Mouse (Mus musculus) liver, embryonic 15.5 days (tissue): ENCODE results near the gene Hsdl2. TPM values are rescaled to one million over a fixed set of nuclear protein-coding genes. Genes with fewer than 3 reads are reported as not detected.

Experiments used
- ATAC-seq: fragments of 200-750 bp; cut with Nextera tagmentation; 2 replicates; pipeline ENCODE4 v1.8.0; 2017; ENCODE audit warnings: moderate number of reproducible peaks, mild to moderate bottlenecking, moderate library complexity; ENCODE audit not compliant: insufficient read depth
- H3K27ac ChIP-seq: fragments of 300-500 bp; sonication (generic); replicated peaks from 2 replicates; pipeline ENCODE4 v1.5.1; 2015; ENCODE audit warnings: mild to moderate bottlenecking, inconsistent platforms
- H3K27me3 ChIP-seq: fragments of 300-500 bp; sonication (generic); 2 replicates; pipeline ENCODE4 v1.6.1; 2015; ENCODE audit warnings: mild to moderate bottlenecking, inconsistent platforms
- H3K36me3 ChIP-seq: fragments of 300-500 bp; sonication (generic); replicated peaks from 2 replicates; pipeline ENCODE4 v1.6.1; 2015; ENCODE audit warnings: moderate library complexity, mild to moderate bottlenecking, inconsistent platforms
- H3K4me1 ChIP-seq: fragments of 300-500 bp; sonication (generic); replicated peaks from 2 replicates; pipeline ENCODE4 v1.6.1; 2015; ENCODE audit warnings: inconsistent platforms
- H3K4me2 ChIP-seq: fragments of 300-500 bp; sonication (generic); 2 replicates; pipeline ENCODE4 v1.6.1; 2015; ENCODE audit warnings: moderate library complexity, mild to moderate bottlenecking, inconsistent platforms
- H3K4me3 ChIP-seq: fragments of 300-500 bp; sonication (generic); replicated peaks from 2 replicates; pipeline ENCODE4 v1.5.1; 2015; ENCODE audit warnings: mild to moderate bottlenecking, inconsistent platforms
- H3K9ac ChIP-seq: fragments of 300-500 bp; sonication (generic); 2 replicates; pipeline ENCODE4 v1.6.1; 2015; ENCODE audit warnings: moderate library complexity, mild to moderate bottlenecking, inconsistent platforms
- H3K9me3 ChIP-seq: fragments of 300-500 bp; sonication (generic); replicated peaks from 2 replicates; pipeline ENCODE4 v1.6.1; 2016; ENCODE audit warnings: inconsistent platforms
- WGBS: fragments of 180-500 bp; shearing (Covaris S2); methylation state at CpG from one replicate; pipeline ENCODE4 v1.1.7; 2015; ENCODE audit warnings: mixed read lengths; ENCODE audit not compliant: insufficient replicate concordance; 5-methylcytosine and 5-hydroxymethylcytosine counted together
- polyA plus RNA-seq: library from polyadenylated mRNA; unstranded; fragments of >200 nt; fragmentation: Nextera tagmentation; extraction: Ambion mirVana; gene quantifications from 2 replicates; pipeline ENCODE4 v1.2.1, GENCODE M21; 2015

Gene Hsdl2
- polyA plus RNA-seq, 1 experiment from 2014 or later = 19.6 TPM

GRCm38 (mm10) chr4:59594614-59595013, 13.3 kb downstream of the Hsdl2 start:
- no peak overlapping the region for H3K4me3 ChIP-seq
- no peak overlapping the region for H3K4me2 ChIP-seq
- H3K9me3 ChIP-seq = no peaks in the 10 kb centered on the region
- H3K4me1 ChIP-seq = 0 out of 2 replicates have a peak, but pooled peaks cover 3% of the 10 kb centered on the region
- H3K36me3 ChIP-seq = no peaks in the 10 kb centered on the region
- no peak overlapping the region for H3K9ac ChIP-seq
- no peaks in the 10 kb centered on the region for H3K27me3 ChIP-seq
- no peak overlapping the region for H3K27ac ChIP-seq
- WGBS = 52% methylated on average over 2 of the region's 2 CpGs
- ATAC-seq = no peak

- Histone ChIP-seq H3K27me3 (no peaks in the 10 kb centered on the region), H3K27ac (no peak overlapping the region), H3K9me3 (no peaks in the 10 kb centered on the region), H3K4me2 (no peak overlapping the region), H3K4me1 (no peaks in the 10 kb centered on the region), H3K36me3 (no peaks in the 10 kb centered on the region), H3K4me3 (no peak overlapping the region), H3K9ac (no peak overlapping the region)
- WGBS = 72% methylated on average over 2 of the region's 2 CpGs
- no peak for ATAC-seq
Measured at GRCm38 (mm10) chr4:59596556-59596955, 15.2 kb downstream of the Hsdl2 start.

- WGBS = 85% methylated on average over 4 of the region's 4 CpGs
- no peaks in the 10 kb centered on the region for H3K36me3 ChIP-seq
- no peaks in the 10 kb centered on the region for H3K27me3 ChIP-seq
- H3K4me2 ChIP-seq = no peak overlapping the region
- ATAC-seq = no peak
- peaks cover 13% of the 10 kb centered on the region for H3K4me1 ChIP-seq
- H3K27ac ChIP-seq = no peak overlapping the region
- H3K9me3 ChIP-seq = no peaks in the 10 kb centered on the region
- no peak overlapping the region for H3K4me3 ChIP-seq
- no peak overlapping the region for H3K9ac ChIP-seq
Measured at GRCm38 (mm10) chr4:59602704-59603103, 21.3 kb downstream of the Hsdl2 start.

- ATAC-seq = no peak
- WGBS = 41% methylated on average over 3 of the region's 3 CpGs
- H3K27me3 ChIP-seq = no peaks in the 10 kb centered on the region
Measured at GRCm38 (mm10) chr4:59604892-59605291, 23.5 kb downstream of the Hsdl2 start.

GRCm38 (mm10) chr4:59605501-59605900, 24.1 kb downstream of the Hsdl2 start:
- ATAC-seq = no peak
- no peaks in the 10 kb centered on the region for H3K27me3 ChIP-seq
- H3K4me1 ChIP-seq = peaks cover 13% of the 10 kb centered on the region
- H3K27ac ChIP-seq = no peak overlapping the region
- H3K4me3 ChIP-seq = no peak overlapping the region
- no peak overlapping the region for H3K9ac ChIP-seq
- H3K4me2 ChIP-seq = no peak overlapping the region
- WGBS = 86% methylated on average over 3 of the region's 3 CpGs
- no peaks in the 10 kb centered on the region for H3K9me3 ChIP-seq
- 0 out of 2 replicates have a peak, but pooled peaks cover 1% of the 10 kb centered on the region for H3K36me3 ChIP-seq

More at GRCm38 (mm10) chr4:59604892-59605291, 23.5 kb downstream of the Hsdl2 start:
- no peak overlapping the region for H3K4me3 ChIP-seq
- H3K4me2 ChIP-seq = no peak overlapping the region
- H3K27ac ChIP-seq = no peak overlapping the region
- H3K4me1 ChIP-seq = peaks cover 13% of the 10 kb centered on the region
- no peak overlapping the region for H3K9ac ChIP-seq
- H3K36me3 ChIP-seq = no peaks in the 10 kb centered on the region
- no peaks in the 10 kb centered on the region for H3K9me3 ChIP-seq

- H3K36me3 ChIP-seq = peaks cover 11% of the 10 kb centered on the region; the same call in 1 of the 2 replicates
Measured at GRCm38 (mm10) chr4:59610411-59610810, 29.0 kb downstream of the Hsdl2 start.

GRCm38 (mm10) chr4:59614986-59615385, 33.6 kb downstream of the Hsdl2 start:
- Histone ChIP-seq H3K4me2 (no peak overlapping the region), H3K4me3 (no peak overlapping the region), H3K27ac (no peak overlapping the region), H3K36me3 (peaks cover 13% of the 10 kb centered on the region; the same call in 1 of the 2 replicates), H3K9me3 (no peaks in the 10 kb centered on the region), H3K9ac (no peak overlapping the region), H3K27me3 (no peaks in the 10 kb centered on the region), H3K4me1 (no peaks in the 10 kb centered on the region)
- no peak for ATAC-seq
- WGBS = 0% methylated on average over 1 of the region's 1 CpGs

More at GRCm38 (mm10) chr4:59610411-59610810, 29.0 kb downstream of the Hsdl2 start:
- ATAC-seq = no peak
- Histone ChIP-seq H3K4me3 (no peak overlapping the region), H3K9ac (no peak overlapping the region), H3K4me2 (no peak overlapping the region), H3K9me3 (no peaks in the 10 kb centered on the region), H3K27me3 (no peaks in the 10 kb centered on the region), H3K4me1 (peaks cover 5% of the 10 kb centered on the region), H3K27ac (no peak overlapping the region)
- WGBS = 35% methylated on average over 3 of the region's 3 CpGs

GRCm38 (mm10) chr4:59619611-59620245, 38.4 kb downstream of the Hsdl2 start:
- H3K9me3 ChIP-seq = no peaks in the 10 kb centered on the region
- H3K27ac ChIP-seq = no peak overlapping the region
- H3K36me3 ChIP-seq = peaks cover 3% of the 10 kb centered on the region; the same call in 1 of the 2 replicates
- H3K27me3 ChIP-seq = no peaks in the 10 kb centered on the region
- no peak overlapping the region for H3K4me2 ChIP-seq
- 76% methylated on average over 5 of the region's 5 CpGs for WGBS
- no peak for ATAC-seq
- H3K9ac ChIP-seq = no peak overlapping the region
- no peak overlapping the region for H3K4me3 ChIP-seq
- 0 out of 2 replicates have a peak, but pooled peaks cover 2% of the 10 kb centered on the region for H3K4me1 ChIP-seq

GRCm38 (mm10) chr4:59625676-59625997, 44.3 kb downstream of the Hsdl2 start:
- peak overlapping the region; percentile 99 for H3K4me3 ChIP-seq
- H3K36me3 ChIP-seq = no peaks in the 10 kb centered on the region
- H3K9ac ChIP-seq = peak overlapping the region; percentile 91
- peak overlapping the region; percentile 83 for H3K27ac ChIP-seq
- peak; percentile 65 for ATAC-seq
- peaks cover 38% of the 10 kb centered on the region for H3K4me1 ChIP-seq
- H3K27me3 ChIP-seq = no peaks in the 10 kb centered on the region
- 2% methylated on average over 18 of the region's 18 CpGs for whole genome bisulfite sequencing
- no peaks in the 10 kb centered on the region for H3K9me3 ChIP-seq
- H3K4me2 ChIP-seq = peak overlapping the region; percentile 91

GRCm38 (mm10) chr4:59625998-59626910, 44.9 kb downstream of the Hsdl2 start, which contains the start of gene E130308A19Rik:
TSS of gene E130308A19Rik (plus strand) at chr4:59626211.
- peaks cover 38% of the 10 kb centered on the region for H3K4me1 ChIP-seq
- whole genome bisulfite sequencing = 1% methylated on average over 118 of the region's 120 CpGs
- ATAC-seq = peak; percentile 91
- H3K9me3 ChIP-seq = no peaks in the 10 kb centered on the region
- no peaks in the 10 kb centered on the region for H3K36me3 ChIP-seq
- H3K4me2 ChIP-seq = peak within 1 kb of the TSS; percentile 91
- H3K27me3 ChIP-seq = no peaks in the 10 kb centered on the region
- H3K4me3 ChIP-seq = peak within 1 kb of the TSS; percentile 99
- peak within 1 kb of the TSS; percentile 91 for H3K9ac ChIP-seq
- peak within 1 kb of the TSS; percentile 83 for H3K27ac ChIP-seq

GRCm38 (mm10) chr4:59628255-59628654, 46.9 kb downstream of the Hsdl2 start:
- Histone ChIP-seq H3K4me2 (peak overlapping the region; percentile 24; the same call in 1 of the 2 replicates), H3K4me3 (no peak overlapping the region), H3K9ac (no peak overlapping the region), H3K9me3 (no peaks in the 10 kb centered on the region), H3K27me3 (no peaks in the 10 kb centered on the region), H3K36me3 (no peaks in the 10 kb centered on the region), H3K4me1 (peaks cover 42% of the 10 kb centered on the region), H3K27ac (no peak overlapping the region)
- no peak for ATAC-seq
- WGBS = 40% methylated on average over 4 of the region's 4 CpGs
